Mouse (Mus musculus): Measurements from ENCODE around the gene Sost. TPM values are rescaled to one million over a fixed set of nuclear protein-coding genes. Genes with fewer than 3 reads are reported as not detected.

Sost gene
- polyA plus RNA-seq, 1 experiment from 2014 or later, result not detected

GRCm38 (mm10) chr11:101943055-101943454 is 23.8 kb downstream of the Sost start:
- no peak overlapping the region for H3K27ac ChIP-seq (ENCODE audit: low read depth, low read length)
- H3K9me3 ChIP-seq (ENCODE audit: control insufficient read depth, low read length), result no peaks in the 10 kb centered on the region
- DNase-seq (ENCODE audit: low spot score, missing footprints), result no peak
- no peak overlapping the region for H3K9ac ChIP-seq (ENCODE audit: low read length)
- no peak overlapping the region for H3K4me2 ChIP-seq
- no peaks in the 10 kb centered on the region for H3K36me3 ChIP-seq (ENCODE audit: control insufficient read depth, insufficient read depth, low read length)
- peaks cover 3% of the 10 kb centered on the region; the same call in 1 of the 2 replicates for H3K27me3 ChIP-seq (ENCODE audit: control insufficient read depth, insufficient read depth, low read length)
- H3K4me1 ChIP-seq (ENCODE audit: control insufficient read depth, insufficient read depth, low read length), result peaks cover 2% of the 10 kb centered on the region; the same call in 1 of the 2 replicates
- 32% methylated on average over 3 of the region's 3 CpGs for WGBS
- no peak overlapping the region for H3K4me3 ChIP-seq (ENCODE audit: low read depth, low read length)
- ATAC-seq (ENCODE audit: low FRiP score), result no peak

- H3K4me3 ChIP-seq (ENCODE audit: low read depth, low read length), result peak overlapping the region; percentile 39
- H3K9me3 ChIP-seq (ENCODE audit: control insufficient read depth, low read length), result no peaks in the 10 kb centered on the region
- ATAC-seq (ENCODE audit: low FRiP score) (no peak), DNase-seq (ENCODE audit: low spot score, missing footprints) (peak; percentile 96)
- H3K36me3 ChIP-seq (ENCODE audit: control insufficient read depth, insufficient read depth, low read length), result no peaks in the 10 kb centered on the region
- peaks cover 13% of the 10 kb centered on the region; the same call in 1 of the 2 replicates for H3K27me3 ChIP-seq (ENCODE audit: control insufficient read depth, insufficient read depth, low read length)
- under 1% methylated on average over 32 of the region's 32 CpGs for WGBS
- peak overlapping the region; percentile 78 for H3K4me2 ChIP-seq
- peak overlapping the region; percentile 68 for H3K9ac ChIP-seq (ENCODE audit: low read length)
- no peak overlapping the region for H3K27ac ChIP-seq (ENCODE audit: low read depth, low read length)
- peaks cover 4% of the 10 kb centered on the region for H3K4me1 ChIP-seq (ENCODE audit: control insufficient read depth, insufficient read depth, low read length)
These were observed 29.7 kb downstream of the Sost start for GRCm38 (mm10) chr11:101937108-101937507.

DNA sequence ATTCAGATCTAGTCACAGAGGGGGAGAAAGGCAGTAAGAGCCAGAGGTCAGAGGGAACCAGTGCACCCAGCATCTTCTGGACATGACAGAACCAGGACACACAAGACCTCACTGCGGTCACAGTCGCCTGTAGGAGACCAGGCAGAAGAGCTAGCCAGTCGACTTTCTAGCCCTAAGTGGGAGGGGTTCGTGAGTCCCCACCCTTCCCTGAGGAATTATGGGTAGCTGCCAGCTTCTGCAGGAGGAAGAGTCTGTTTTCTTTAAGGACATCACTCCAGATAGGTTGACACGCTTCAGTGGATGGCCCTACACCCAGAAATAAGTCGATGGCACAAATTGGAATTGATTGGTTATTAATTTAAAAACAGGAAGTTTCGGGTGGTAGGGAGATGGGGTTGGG is 30.4 kb downstream of the Sost start:
- Histone ChIP-seq H3K27me3 (ENCODE audit: control insufficient read depth, insufficient read depth, low read length) (peaks cover 13% of the 10 kb centered on the region; the same call in 1 of the 2 replicates), H3K4me2 (peak overlapping the region; percentile 78; the same call in 1 of the 2 replicates), H3K9ac (ENCODE audit: low read length) (no peak overlapping the region), H3K9me3 (ENCODE audit: control insufficient read depth, low read length) (no peaks in the 10 kb centered on the region), H3K27ac (ENCODE audit: low read depth, low read length) (no peak overlapping the region), H3K4me3 (ENCODE audit: low read depth, low read length) (no peak overlapping the region), H3K36me3 (ENCODE audit: control insufficient read depth, insufficient read depth, low read length) (no peaks in the 10 kb centered on the region), H3K4me1 (ENCODE audit: control insufficient read depth, insufficient read depth, low read length) (peaks cover 4% of the 10 kb centered on the region)
- ATAC-seq (ENCODE audit: low FRiP score) (no peak), DNase-seq (ENCODE audit: low spot score, missing footprints) (no peak)
- WGBS, result 26% methylated on average over 7 of the region's 7 CpGs

DNA sequence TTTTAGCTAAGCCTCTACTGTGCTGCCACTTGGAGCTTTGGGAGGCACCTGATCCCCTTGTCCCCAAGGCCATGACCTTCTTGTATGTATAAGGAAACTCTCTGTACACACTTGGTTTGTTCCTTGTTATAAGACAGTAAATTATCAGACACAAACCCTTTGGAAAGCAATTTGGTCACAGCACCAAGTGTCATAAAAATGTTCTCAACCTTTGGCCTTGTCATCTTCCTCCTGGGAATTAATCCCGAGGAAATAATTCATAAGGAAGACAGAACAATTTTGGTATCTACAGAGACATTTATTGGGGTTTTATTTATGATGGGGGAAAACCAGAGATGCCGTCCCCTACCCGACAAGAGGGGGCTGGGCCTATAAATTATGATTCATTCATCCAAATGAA is 31.1 kb downstream of the Sost start:
- Histone ChIP-seq H3K27me3 (ENCODE audit: control insufficient read depth, insufficient read depth, low read length) (peaks cover 13% of the 10 kb centered on the region; the same call in 1 of the 2 replicates), H3K36me3 (ENCODE audit: control insufficient read depth, insufficient read depth, low read length) (no peaks in the 10 kb centered on the region), H3K4me3 (ENCODE audit: low read depth, low read length) (no peak overlapping the region), H3K27ac (ENCODE audit: low read depth, low read length) (no peak overlapping the region), H3K9ac (ENCODE audit: low read length) (no peak overlapping the region), H3K4me2 (no peak overlapping the region), H3K9me3 (ENCODE audit: control insufficient read depth, low read length) (no peaks in the 10 kb centered on the region), H3K4me1 (ENCODE audit: control insufficient read depth, insufficient read depth, low read length) (peaks cover 4% of the 10 kb centered on the region)
- 85% methylated on average over 3 of the region's 3 CpGs for WGBS
- ATAC-seq (ENCODE audit: low FRiP score), result no peak
- no peak for DNase-seq (ENCODE audit: low spot score, missing footprints)

- Histone ChIP-seq H3K36me3 (ENCODE audit: control insufficient read depth, insufficient read depth, low read length) (no peaks in the 10 kb centered on the region), H3K9me3 (ENCODE audit: control insufficient read depth, low read length) (no peaks in the 10 kb centered on the region), H3K4me3 (ENCODE audit: low read depth, low read length) (no peak overlapping the region), H3K9ac (ENCODE audit: low read length) (no peak overlapping the region), H3K4me1 (ENCODE audit: control insufficient read depth, insufficient read depth, low read length) (peaks cover 3% of the 10 kb centered on the region), H3K27ac (ENCODE audit: low read depth, low read length) (no peak overlapping the region), H3K27me3 (ENCODE audit: control insufficient read depth, insufficient read depth, low read length) (peaks cover 3% of the 10 kb centered on the region; the same call in 1 of the 2 replicates), H3K4me2 (no peak overlapping the region)
- ATAC-seq (ENCODE audit: low FRiP score), result no peak
- WGBS, result 66% methylated on average over 4 of the region's 4 CpGs
- DNase-seq (ENCODE audit: low spot score, missing footprints), result no peak
These were observed 34.8 kb downstream of the Sost start for GRCm38 (mm10) chr11:101931978-101932377.

DNA sequence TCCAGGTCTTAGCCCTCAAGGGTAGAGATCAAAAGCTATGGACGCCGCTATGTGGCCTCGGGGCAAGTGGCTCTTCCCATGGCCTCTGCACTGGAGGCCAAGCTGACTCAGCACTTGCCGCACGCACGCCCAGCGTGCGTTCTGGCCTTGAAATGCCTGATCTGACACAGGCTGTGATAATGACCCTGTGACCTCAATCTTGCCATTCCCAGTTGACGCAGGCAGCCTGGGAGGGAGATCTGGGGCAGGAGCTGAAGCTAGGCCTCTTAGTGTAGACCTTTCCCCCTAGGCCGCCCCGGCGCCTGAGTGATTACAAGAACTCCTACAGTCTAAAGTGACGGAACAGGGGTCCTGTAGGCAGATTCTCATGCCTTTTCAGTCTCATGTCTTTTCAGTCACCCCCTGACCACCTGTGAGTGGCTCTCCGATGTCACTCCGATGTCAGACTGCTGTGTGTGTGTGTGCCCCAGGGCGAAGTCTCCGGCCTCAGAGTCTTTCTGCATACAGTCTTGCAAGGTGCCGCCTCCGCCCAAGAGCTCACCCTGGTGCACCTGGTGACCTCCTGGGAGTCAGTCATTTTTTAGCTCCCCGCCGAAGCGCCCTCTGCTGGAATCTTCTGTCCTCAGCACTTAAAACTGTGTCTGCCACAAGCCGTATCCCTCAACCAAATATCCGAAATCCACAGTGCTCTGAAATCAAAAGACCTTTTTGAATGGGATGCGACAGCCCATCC is 38.6 kb downstream of the Sost start:
- Histone ChIP-seq H3K36me3 (ENCODE audit: control insufficient read depth, insufficient read depth, low read length) (no peaks in the 10 kb centered on the region), H3K27ac (ENCODE audit: low read depth, low read length) (no peak overlapping the region), H3K4me2 (no peak overlapping the region), H3K27me3 (ENCODE audit: control insufficient read depth, insufficient read depth, low read length) (no peaks in the 10 kb centered on the region), H3K4me3 (ENCODE audit: low read depth, low read length) (no peak overlapping the region), H3K9ac (ENCODE audit: low read length) (no peak overlapping the region), H3K9me3 (ENCODE audit: control insufficient read depth, low read length) (no peaks in the 10 kb centered on the region), H3K4me1 (ENCODE audit: control insufficient read depth, insufficient read depth, low read length) (no peaks in the 10 kb centered on the region)
- 34% methylated on average over 25 of the region's 25 CpGs for whole genome bisulfite sequencing
- ATAC-seq (ENCODE audit: low FRiP score) (no peak), DNase-seq (ENCODE audit: low spot score, missing footprints) (peak; percentile 91)

DNA sequence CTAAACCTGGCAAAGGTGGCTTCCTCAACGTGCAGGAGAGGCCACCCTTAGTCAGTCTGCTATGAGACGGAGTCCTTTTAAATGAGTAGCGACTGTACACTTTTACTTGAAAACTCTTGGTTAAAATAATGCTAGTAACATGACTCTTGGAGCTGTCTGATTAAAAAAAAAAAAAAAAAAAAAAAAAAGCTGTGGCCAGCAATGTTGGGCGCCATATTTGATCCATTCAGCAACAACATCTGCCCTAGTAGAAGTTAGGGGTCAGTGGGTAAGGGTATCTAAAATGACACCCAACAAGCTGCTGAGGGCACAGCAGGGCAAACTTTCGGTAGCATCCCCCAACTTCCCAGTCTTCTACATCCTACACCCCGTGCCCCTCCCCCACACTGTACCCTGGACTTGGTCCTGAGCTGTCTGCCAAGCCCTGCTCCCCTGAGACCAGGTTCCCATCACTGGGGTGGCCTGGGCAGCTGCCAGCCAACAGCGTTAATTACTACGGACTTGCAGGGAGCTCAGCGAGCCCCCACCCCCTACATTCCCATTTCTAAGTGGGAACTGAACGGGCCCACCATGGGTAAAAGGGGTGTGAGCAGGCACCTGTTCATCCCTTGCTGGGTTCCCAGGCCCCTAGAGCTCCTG is 39.7 kb downstream of the Sost start:
- DNase-seq (ENCODE audit: low spot score, missing footprints), result no peak
- H3K27ac ChIP-seq (ENCODE audit: low read depth, low read length), result no peak overlapping the region
- no peaks in the 10 kb centered on the region for H3K36me3 ChIP-seq (ENCODE audit: control insufficient read depth, insufficient read depth, low read length)
- H3K4me3 ChIP-seq (ENCODE audit: low read depth, low read length), result no peak overlapping the region
- 88% methylated on average over 10 of the region's 10 CpGs for WGBS
- no peak overlapping the region for H3K4me2 ChIP-seq
- H3K27me3 ChIP-seq (ENCODE audit: control insufficient read depth, insufficient read depth, low read length), result no peaks in the 10 kb centered on the region
- H3K4me1 ChIP-seq (ENCODE audit: control insufficient read depth, insufficient read depth, low read length), result no peaks in the 10 kb centered on the region
- no peaks in the 10 kb centered on the region for H3K9me3 ChIP-seq (ENCODE audit: control insufficient read depth, low read length)
- no peak overlapping the region for H3K9ac ChIP-seq (ENCODE audit: low read length)
- ATAC-seq (ENCODE audit: low FRiP score), result no peak

- H3K27ac ChIP-seq (ENCODE audit: low read depth, low read length), result no peak overlapping the region
- no peak overlapping the region for H3K4me3 ChIP-seq (ENCODE audit: low read depth, low read length)
- no peak overlapping the region for H3K4me2 ChIP-seq
- no peak for ATAC-seq (ENCODE audit: low FRiP score)
- H3K9ac ChIP-seq (ENCODE audit: low read length), result no peak overlapping the region
- no peaks in the 10 kb centered on the region for H3K27me3 ChIP-seq (ENCODE audit: control insufficient read depth, insufficient read depth, low read length)
- 78% methylated on average over 6 of the region's 6 CpGs for WGBS
- no peaks in the 10 kb centered on the region for H3K36me3 ChIP-seq (ENCODE audit: control insufficient read depth, insufficient read depth, low read length)
- H3K4me1 ChIP-seq (ENCODE audit: control insufficient read depth, insufficient read depth, low read length), result no peaks in the 10 kb centered on the region
- peak; percentile 77 for DNase-seq (ENCODE audit: low spot score, missing footprints)
- no peaks in the 10 kb centered on the region for H3K9me3 ChIP-seq (ENCODE audit: control insufficient read depth, low read length)
These were observed 41.2 kb downstream of the Sost start for GRCm38 (mm10) chr11:101925636-101926035.

DNA sequence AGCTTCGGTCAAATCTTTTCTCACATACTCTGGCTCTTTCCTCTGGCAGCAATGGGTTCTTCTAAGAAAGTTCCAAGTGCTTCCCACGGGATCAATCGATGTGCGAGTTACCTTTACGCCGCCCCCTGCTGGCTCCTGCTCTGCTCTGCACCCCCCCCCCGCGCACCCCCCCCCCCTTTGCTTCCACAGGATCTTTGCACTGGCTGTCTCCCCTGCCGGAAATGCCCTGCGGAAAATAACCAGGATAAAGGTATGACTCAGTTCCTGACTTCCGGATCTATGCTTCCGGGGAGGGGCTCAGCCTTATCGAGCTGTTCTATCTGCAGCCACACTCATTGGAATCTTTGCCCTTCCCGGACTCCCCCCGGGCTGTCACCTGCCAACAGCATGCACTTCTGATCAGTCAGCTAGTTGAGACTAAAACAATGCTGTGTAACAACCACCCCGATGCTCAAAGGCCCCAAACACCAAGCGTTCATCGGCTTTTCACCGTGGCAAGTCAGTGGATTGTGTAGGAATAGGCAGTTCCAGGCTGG is 42.3 kb downstream of the Sost start:
- Histone ChIP-seq H3K4me3 (ENCODE audit: low read depth, low read length) (no peak overlapping the region), H3K27ac (ENCODE audit: low read depth, low read length) (no peak overlapping the region), H3K9ac (ENCODE audit: low read length) (no peak overlapping the region), H3K27me3 (ENCODE audit: control insufficient read depth, insufficient read depth, low read length) (no peaks in the 10 kb centered on the region), H3K4me1 (ENCODE audit: control insufficient read depth, insufficient read depth, low read length) (no peaks in the 10 kb centered on the region), H3K9me3 (ENCODE audit: control insufficient read depth, low read length) (no peaks in the 10 kb centered on the region), H3K36me3 (ENCODE audit: control insufficient read depth, insufficient read depth, low read length) (no peaks in the 10 kb centered on the region), H3K4me2 (no peak overlapping the region)
- WGBS, result 67% methylated on average over 19 of the region's 19 CpGs
- ATAC-seq (ENCODE audit: low FRiP score) (no peak), DNase-seq (ENCODE audit: low spot score, missing footprints) (no peak)
